Mouse (Mus musculus) erythroblast, embryonic 14.5 days (primary cell): ENCODE measurements around the gene Rps27l.

Source experiments
- GATA1 ChIP-seq: IDR thresholded peaks from 2 replicates; pipeline ENCODE4 v1.6.1; 2012; ENCODE audit warnings: low read length, inconsistent platforms, mixed read lengths
- TAL1 ChIP-seq: IDR thresholded peaks from 3 replicates; pipeline ENCODE4 v1.6.1; 2012; ENCODE audit warnings: low read length, inconsistent platforms, mixed read lengths

GRCm38 (mm10) chr9:66905990-66906389 is 39.9 kb upstream of the Rps27l start:
- no peak for TF ChIP-seq GATA1
- TF ChIP-seq TAL1: no peak
